Mouse (Mus musculus) gonadal fat pad, adult 2 months (tissue): ENCODE measurements around the gene Papolg. TPM values are rescaled to one million over a fixed set of nuclear protein-coding genes. Genes with fewer than 3 reads are reported as not detected.

Experiments
- polyA plus RNA-seq: library from polyadenylated mRNA; depleted of rRNA; stranded (reverse); fragments of >200 nt; gene quantifications from 2 replicates; pipeline ENCODE4 v1.2.3, GENCODE M21; 2012; rRNA removed

Gene Papolg
- polyA plus RNA-seq, 1 experiment, result 3.1 TPM

Other genes starting within 250 kb of the Papolg start
- 4.1 and 4.5 TPM in 2 replicates for gene Pus10, start 229.6 kb downstream of the Papolg start, polyA plus RNA-seq
- gene Pex13, start 229.3 kb downstream of the Papolg start, polyA plus RNA-seq, result 11.8 and 15.6 TPM in 2 replicates
- gene Rel, start 124.3 kb downstream of the Papolg start, polyA plus RNA-seq, result 1.2 and 1.4 TPM in 2 replicates
- gene A830031A19Rik, start 179.8 kb upstream of the Papolg start, polyA plus RNA-seq, result not detected in 2 replicates
- gene Bcl11a, start 182.8 kb upstream of the Papolg start, polyA plus RNA-seq, result 0.14 and 0.24 TPM in 2 replicates